Mouse (Mus musculus) myocyte (in vitro differentiated cells): ENCODE results near the gene Tex22.

ENCODE experiments used
- E2F4 ChIP-seq: IDR thresholded peaks from one replicate; pipeline ENCODE4 v1.6.1; 2011; ENCODE audit warnings: mild to moderate bottlenecking, control low read depth, moderate library complexity; ENCODE audit not compliant: insufficient read depth
- MYOG ChIP-seq, 3 experiments: IDR thresholded peaks; one replicate each; pipeline ENCODE4 v1.6.1; 2011; ENCODE audit warnings: control low read depth in 2 of 3, low read depth in 2 of 3, mild to moderate bottlenecking in 2 of 3; ENCODE audit not compliant: insufficient read length in 2 of 3, control insufficient read depth in 1 of 3, insufficient read depth in 1 of 3
- POLR2A ChIP-seq: IDR thresholded peaks from one replicate; pipeline ENCODE4 v1.6.1; 2011; ENCODE audit warnings: low read depth, mild to moderate bottlenecking, control low read depth, moderate library complexity; ENCODE audit not compliant: insufficient read length
- POLR2AphosphoS2 ChIP-seq: IDR thresholded peaks from one replicate; pipeline ENCODE4 v1.6.1; 2011; ENCODE audit warnings: low read depth, control low read depth; ENCODE audit not compliant: insufficient read length
- TCF12 ChIP-seq: IDR thresholded peaks from one replicate; pipeline ENCODE4 v1.6.1; 2011; ENCODE audit warnings: mild to moderate bottlenecking, control low read depth; ENCODE audit not compliant: poor library complexity, insufficient read depth, severe bottlenecking
- TCF3 ChIP-seq: IDR thresholded peaks from one replicate; pipeline ENCODE4 v1.6.1; 2011; ENCODE audit warnings: low read depth, control low read depth; ENCODE audit not compliant: insufficient read length

DNA sequence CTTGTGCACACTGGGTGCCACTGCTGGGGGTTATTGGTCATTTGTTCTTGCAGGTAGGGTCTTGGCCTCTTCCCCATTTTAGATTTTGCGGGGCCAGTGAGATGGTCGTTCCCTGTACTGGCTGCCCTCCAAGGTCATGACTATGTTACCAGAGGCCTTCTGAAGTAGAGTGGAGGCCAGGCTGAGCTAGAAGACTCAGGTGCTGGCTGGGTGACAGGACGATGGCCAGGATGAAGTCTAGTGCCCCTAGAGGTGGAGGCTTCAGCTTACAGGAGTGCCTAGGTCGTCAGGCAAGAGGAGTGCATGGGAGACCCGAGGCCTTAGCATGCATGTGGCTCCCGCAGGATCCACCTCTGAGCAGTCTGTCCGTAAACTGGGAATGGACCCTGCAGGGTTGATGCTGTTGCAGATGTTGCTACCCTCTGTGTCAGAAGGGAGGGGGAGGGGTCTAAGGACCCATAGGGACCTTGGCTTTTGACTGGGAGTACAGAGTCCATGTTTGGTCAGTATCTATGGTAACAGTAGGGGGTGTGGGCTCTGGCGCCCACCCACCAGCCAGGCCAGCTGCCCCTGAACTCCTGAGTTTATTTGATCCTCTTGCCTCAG, 29.6 kb downstream of the Tex22 start:
- no peak for TF ChIP-seq E2F4
- TF ChIP-seq POLR2A, result no peak
- TF ChIP-seq TCF3, result no peak
- no peak for TF ChIP-seq POLR2AphosphoS2
- TF ChIP-seq TCF12, result no peak
- TF ChIP-seq MYOG (IDR thresholded peaks at IDR 0.05; ENCODE audit: control insufficient read depth in 1 of 3, insufficient read depth in 1 of 3, insufficient read length in 2 of 3, low read depth in 2 of 3), result no peak
